Mouse (Mus musculus): ENCODE data around the gene Armcx3. TPM values are rescaled to one million over a fixed set of nuclear protein-coding genes. Genes with fewer than 3 reads are reported as not detected.
A peak's percentile ranks its signal among the peaks of the same experiment; 100 is the strongest.
"Not testable (repeated sequence)": the region's sequence is repeated elsewhere in the genome, so short reads cannot be mapped to it uniquely, and the experiment has no call there.

Armcx3 gene
- polyA plus RNA-seq, 1 experiment from 2014 or later, result 48.9 TPM

GRCm38 (mm10) chrX:134752584-134752983 lies 3.8 kb upstream of the Armcx3 start:
- whole genome bisulfite sequencing, result 45% methylated on average over 4 of the region's 4 CpGs
- H3K4me2 ChIP-seq (ENCODE audit: low read length), result no peak overlapping the region
- ATAC-seq (replicated peaks; ENCODE audit: low FRiP score, low read depth), result no peak
- H3K27ac ChIP-seq, result no peak overlapping the region
- no peaks in the 10 kb centered on the region for H3K36me3 ChIP-seq (ENCODE audit: insufficient read depth, low read length)
- H3K4me1 ChIP-seq (replicated peaks; ENCODE audit: insufficient read depth, low read length), result no peaks in the 10 kb centered on the region
- no peaks in the 10 kb centered on the region for H3K9me3 ChIP-seq (replicated peaks; ENCODE audit: low read length)
- H3K27me3 ChIP-seq (ENCODE audit: insufficient read depth, low read length), result no peaks in the 10 kb centered on the region
- no peak for TF ChIP-seq CTCF (IDR thresholded peaks at IDR 0.05; ENCODE audit: low read depth)
- H3K9ac ChIP-seq (ENCODE audit: low read depth, low read length), result no peak overlapping the region
- no peak overlapping the region for H3K4me3 ChIP-seq (replicated peaks; ENCODE audit: low read depth, low read length)
- no peak for DNase-seq (ENCODE audit: low spot score)

GRCm38 (mm10) chrX:134757293-134757995 lies 1.0 kb downstream of the Armcx3 start:
- Histone ChIP-seq H3K27ac (peak overlapping the region; percentile 80), H3K36me3 (ENCODE audit: insufficient read depth, low read length) (no peaks in the 10 kb centered on the region), H3K9ac (ENCODE audit: low read depth, low read length) (peak overlapping the region; percentile 65), H3K4me3 (replicated peaks; ENCODE audit: low read depth, low read length) (peak overlapping the region; percentile 62), H3K9me3 (replicated peaks; ENCODE audit: low read length) (no peaks in the 10 kb centered on the region), H3K27me3 (ENCODE audit: insufficient read depth, low read length) (no peaks in the 10 kb centered on the region), H3K4me1 (replicated peaks; ENCODE audit: insufficient read depth, low read length) (no peaks in the 10 kb centered on the region), H3K4me2 (ENCODE audit: low read length) (peak overlapping the region; percentile 54)
- DNase-seq (ENCODE audit: low spot score) (peak; percentile 3), ATAC-seq (replicated peaks; ENCODE audit: low FRiP score, low read depth) (no peak; the same call in 1 of the 2 replicates)
- no peak for TF ChIP-seq CTCF (IDR thresholded peaks at IDR 0.05; ENCODE audit: low read depth)
- WGBS, result 33% methylated on average over 13 of the region's 13 CpGs

- not testable (repeated sequence) for H3K36me3 ChIP-seq (ENCODE audit: insufficient read depth, low read length); H3K27ac ChIP-seq; H3K4me1 ChIP-seq (replicated peaks; ENCODE audit: insufficient read depth, low read length); H3K9ac ChIP-seq (ENCODE audit: low read depth, low read length); H3K9me3 ChIP-seq (replicated peaks; ENCODE audit: low read length); H3K4me2 ChIP-seq (ENCODE audit: low read length); DNase-seq (ENCODE audit: low spot score); H3K4me3 ChIP-seq (replicated peaks; ENCODE audit: low read depth, low read length); H3K27me3 ChIP-seq (ENCODE audit: insufficient read depth, low read length)
- 0 out of 2 replicates have a peak, but pooled peaks have one; percentile 59 for ATAC-seq (replicated peaks; ENCODE audit: low FRiP score, low read depth)
- 36% methylated on average over 4 of the region's 4 CpGs for WGBS
These were observed 7.2 kb downstream of the Armcx3 start for GRCm38 (mm10) chrX:134763428-134764198.

- 71% methylated on average over 4 of the region's 4 CpGs for WGBS
- no peak for TF ChIP-seq CTCF (IDR thresholded peaks at IDR 0.05; ENCODE audit: low read depth)
- no peak for DNase-seq (ENCODE audit: low spot score)
These were observed 31.3 kb downstream of the Armcx3 start for GRCm38 (mm10) chrX:134787728-134788127.

GRCm38 (mm10) chrX:134807833-134808754 lies 51.7 kb downstream of the Armcx3 start:
- peak; percentile 74 for DNase-seq (ENCODE audit: low spot score)
- H3K4me1 ChIP-seq (replicated peaks; ENCODE audit: insufficient read depth, low read length), result no peaks in the 10 kb centered on the region
- peak overlapping the region; percentile 55 for H3K4me3 ChIP-seq (replicated peaks; ENCODE audit: low read depth, low read length)
- ATAC-seq (replicated peaks; ENCODE audit: low FRiP score, low read depth), result peak; percentile 64
- no peaks in the 10 kb centered on the region for H3K9me3 ChIP-seq (replicated peaks; ENCODE audit: low read length)
- H3K27ac ChIP-seq, result peak overlapping the region; percentile 66
- peak overlapping the region; percentile 56 for H3K9ac ChIP-seq (ENCODE audit: low read depth, low read length)
- peak overlapping the region; percentile 62 for H3K4me2 ChIP-seq (ENCODE audit: low read length)
- no peaks in the 10 kb centered on the region for H3K27me3 ChIP-seq (ENCODE audit: insufficient read depth, low read length)
- WGBS, result 24% methylated on average over 28 of the region's 28 CpGs
- TF ChIP-seq CTCF (IDR thresholded peaks at IDR 0.05; ENCODE audit: low read depth), result peak; percentile 13; the same call in 1 of the 2 replicates
- no peaks in the 10 kb centered on the region for H3K36me3 ChIP-seq (ENCODE audit: insufficient read depth, low read length)

More at GRCm38 (mm10) chrX:134787728-134788127, 31.3 kb downstream of the Armcx3 start:
- Histone ChIP-seq H3K4me3 (replicated peaks; ENCODE audit: low read depth, low read length) (no peak overlapping the region), H3K4me1 (replicated peaks; ENCODE audit: insufficient read depth, low read length) (no peaks in the 10 kb centered on the region), H3K27ac (no peak overlapping the region), H3K9ac (ENCODE audit: low read depth, low read length) (no peak overlapping the region), H3K27me3 (ENCODE audit: insufficient read depth, low read length) (no peaks in the 10 kb centered on the region), H3K36me3 (ENCODE audit: insufficient read depth, low read length) (no peaks in the 10 kb centered on the region), H3K4me2 (ENCODE audit: low read length) (no peak overlapping the region), H3K9me3 (replicated peaks; ENCODE audit: low read length) (no peaks in the 10 kb centered on the region)
- ATAC-seq (replicated peaks; ENCODE audit: low FRiP score, low read depth), result no peak

Measured in kidney, postnatal 0 days (tissue).